Mouse (Mus musculus) liver, embryonic 13.5 days (tissue): ENCODE results near the gene Mymx. TPM values are rescaled to one million over a fixed set of nuclear protein-coding genes. Genes with fewer than 3 reads are reported as not detected.

Source experiments
- ATAC-seq: fragments of 200-750 bp; cut with Nextera tagmentation; 2 replicates; pipeline ENCODE4 v1.8.0; 2017; ENCODE audit warnings: low read depth, mild to moderate bottlenecking, moderate number of reproducible peaks, moderate library complexity
- DNase-seq: peaks from one replicate; pipeline ENCODE4 v3.0.0; 2022
- H3K27ac ChIP-seq: fragments of 300-500 bp; sonication (generic); 2 replicates; pipeline ENCODE4 v1.5.1; 2015; ENCODE audit warnings: moderate library complexity, mild to moderate bottlenecking, inconsistent platforms
- H3K27me3 ChIP-seq: fragments of 300-500 bp; sonication (generic); 2 replicates; pipeline ENCODE4 v1.6.1; 2015; ENCODE audit warnings: mild to moderate bottlenecking, inconsistent platforms
- H3K36me3 ChIP-seq: fragments of 300-500 bp; sonication (generic); 2 replicates; pipeline ENCODE4 v1.6.1; 2015; ENCODE audit warnings: mild to moderate bottlenecking, inconsistent platforms
- H3K4me1 ChIP-seq: fragments of 300-500 bp; sonication (generic); replicated peaks from 2 replicates; pipeline ENCODE4 v1.6.1; 2015; ENCODE audit warnings: inconsistent platforms
- H3K4me2 ChIP-seq: fragments of 300-500 bp; sonication (generic); 2 replicates; pipeline ENCODE4 v1.6.1; 2015; ENCODE audit warnings: inconsistent platforms, mild to moderate bottlenecking, moderate library complexity
- H3K4me3 ChIP-seq: fragments of 300-500 bp; sonication (generic); replicated peaks from 2 replicates; pipeline ENCODE4 v1.5.1; 2015; ENCODE audit warnings: mild to moderate bottlenecking, inconsistent platforms
- H3K9ac ChIP-seq: fragments of 300-500 bp; sonication (generic); 2 replicates; pipeline ENCODE4 v1.6.1; 2015; ENCODE audit warnings: mild to moderate bottlenecking, inconsistent platforms
- H3K9me3 ChIP-seq: fragments of 300-500 bp; sonication (generic); replicated peaks from 2 replicates; pipeline ENCODE4 v1.6.1; 2016; ENCODE audit warnings: inconsistent platforms
- WGBS: fragments of 180-500 bp; shearing (Covaris S2); methylation state at CpG from one replicate; pipeline ENCODE4 v1.1.7; 2015; ENCODE audit not compliant: insufficient replicate concordance; 5-methylcytosine and 5-hydroxymethylcytosine counted together
- polyA plus RNA-seq: library from polyadenylated mRNA; unstranded; fragments of >200 nt; fragmentation: Nextera tagmentation; extraction: Ambion mirVana; gene quantifications from 2 replicates; pipeline ENCODE4 v1.2.1, GENCODE M21; 2015

The Mymx gene
- polyA plus RNA-seq = 0.42 and 0.59 TPM in 2 replicates

- peak within 1 kb of the TSS; percentile 23 for H3K4me3 ChIP-seq
- H3K27me3 ChIP-seq = 0 out of 2 replicates have a peak, but pooled peaks cover 7% of the 10 kb centered on the region
- peaks cover 53% of the 10 kb centered on the region for H3K4me1 ChIP-seq
- peak within 1 kb of the TSS; percentile 56 for H3K4me2 ChIP-seq
- no peaks in the 10 kb centered on the region for H3K36me3 ChIP-seq
- H3K9me3 ChIP-seq = no peaks in the 10 kb centered on the region
- ATAC-seq (no peak; the same call in 1 of the 2 replicates), DNase-seq (no peak)
- WGBS = 62% methylated on average over 6 of the region's 6 CpGs
- H3K9ac ChIP-seq = peak within 1 kb of the TSS; percentile 40
- peak within 1 kb of the TSS; percentile 11; the same call in 1 of the 2 replicates for H3K27ac ChIP-seq
These were observed at the start of gene Mymx for GRCm38 (mm10) chr17:45601877-45602304. Gene Mymx, minus strand, starts transcription at chr17:45602102.

- H3K9me3 ChIP-seq = no peaks in the 10 kb centered on the region
- 0 out of 2 replicates have a peak, but pooled peaks cover under 1% of the 10 kb centered on the region for H3K27me3 ChIP-seq
- H3K27ac ChIP-seq = no peak overlapping the region
- DNase-seq = no peak
- 77% methylated on average over 4 of the region's 4 CpGs for WGBS
- ATAC-seq = no peak
- H3K4me3 ChIP-seq = no peak overlapping the region
- no peak overlapping the region for H3K9ac ChIP-seq
- 0 out of 2 replicates have a peak, but pooled peaks cover 4% of the 10 kb centered on the region for H3K4me1 ChIP-seq
- H3K4me2 ChIP-seq = no peak overlapping the region
- no peaks in the 10 kb centered on the region for H3K36me3 ChIP-seq
These were observed 42.3 kb upstream of the Mymx start for GRCm38 (mm10) chr17:45644185-45644584.

GRCm38 (mm10) chr17:45642701-45643100 lies 40.8 kb upstream of the Mymx start:
- 0 out of 2 replicates have a peak, but pooled peaks cover 7% of the 10 kb centered on the region for H3K27me3 ChIP-seq
- no peak for ATAC-seq
- DNase-seq = peak; percentile 47
- no peak overlapping the region for H3K4me2 ChIP-seq
- 0 out of 2 replicates have a peak, but pooled peaks cover 4% of the 10 kb centered on the region for H3K4me1 ChIP-seq
- 16% methylated on average over 12 of the region's 12 CpGs for WGBS
- H3K9me3 ChIP-seq = no peaks in the 10 kb centered on the region
- no peaks in the 10 kb centered on the region for H3K36me3 ChIP-seq
- H3K9ac ChIP-seq = no peak overlapping the region
- no peak overlapping the region for H3K27ac ChIP-seq
- H3K4me3 ChIP-seq = no peak overlapping the region

DNA sequence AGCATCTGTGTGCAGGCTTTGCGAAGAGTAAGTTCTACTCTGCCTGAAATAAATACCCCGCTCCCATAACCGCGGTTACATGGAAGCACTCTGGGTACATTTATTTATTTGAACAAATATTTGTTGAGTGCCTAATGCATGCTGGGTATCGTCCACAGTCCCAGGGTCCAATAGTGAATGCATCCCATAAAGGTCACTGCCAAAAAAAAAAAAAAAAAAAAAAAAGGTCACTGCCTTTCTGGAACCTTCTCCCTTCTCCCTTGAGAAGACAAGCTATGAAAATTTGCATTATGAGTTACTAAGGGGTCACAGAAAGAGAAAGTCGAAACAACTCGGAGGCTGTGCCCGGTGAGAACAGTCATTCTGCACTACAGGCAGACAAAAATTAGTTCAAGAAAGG lies 40.1 kb upstream of the Mymx start:
- no peak overlapping the region for H3K4me3 ChIP-seq
- H3K9me3 ChIP-seq = no peaks in the 10 kb centered on the region
- H3K36me3 ChIP-seq = no peaks in the 10 kb centered on the region
- DNase-seq (no peak), ATAC-seq (no peak)
- 70% methylated on average over 8 of the region's 8 CpGs for WGBS
- no peak overlapping the region for H3K9ac ChIP-seq
- H3K4me1 ChIP-seq = 0 out of 2 replicates have a peak, but pooled peaks cover 4% of the 10 kb centered on the region
- H3K27me3 ChIP-seq = 0 out of 2 replicates have a peak, but pooled peaks cover 7% of the 10 kb centered on the region
- H3K4me2 ChIP-seq = no peak overlapping the region
- H3K27ac ChIP-seq = no peak overlapping the region

DNA sequence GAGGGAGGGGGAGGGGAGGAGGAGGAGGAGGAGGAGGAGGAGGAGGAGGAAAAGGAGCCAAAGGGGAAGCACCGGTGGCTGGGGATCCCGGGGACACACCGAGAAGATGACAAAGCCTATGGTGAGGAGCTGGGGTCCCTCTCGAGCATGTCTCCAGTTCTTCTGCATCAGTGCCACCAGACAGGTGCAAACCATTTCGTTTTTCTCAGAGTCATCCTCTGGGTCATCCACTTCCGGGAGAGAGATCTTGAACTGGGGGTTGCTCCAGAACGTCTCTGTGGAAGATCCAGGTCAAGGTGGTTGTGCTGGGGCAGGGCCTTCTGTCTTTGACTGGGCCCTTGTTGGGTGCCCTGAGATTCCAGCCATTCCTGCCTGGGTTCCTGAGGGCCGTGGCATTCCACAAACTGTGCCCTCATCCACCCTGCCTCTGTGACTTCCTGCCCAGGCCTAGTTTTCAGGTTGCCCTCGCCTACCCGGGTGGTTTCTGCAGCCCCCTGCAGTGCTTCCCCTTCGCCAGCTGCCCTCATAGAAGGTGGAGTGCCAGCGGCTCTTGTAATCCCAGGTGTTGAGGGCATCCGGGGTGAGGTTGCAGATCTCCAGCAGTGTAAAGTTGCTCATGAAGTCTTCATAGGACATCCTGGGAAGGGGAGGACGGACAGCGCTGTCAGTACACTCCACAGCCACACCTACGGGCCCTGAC lies 36.8 kb upstream of the Mymx start:
- H3K4me3 ChIP-seq = no peak overlapping the region
- 0 out of 2 replicates have a peak, but pooled peaks cover 8% of the 10 kb centered on the region for H3K27me3 ChIP-seq
- H3K9me3 ChIP-seq = no peaks in the 10 kb centered on the region
- no peak overlapping the region for H3K9ac ChIP-seq
- H3K36me3 ChIP-seq = no peaks in the 10 kb centered on the region
- ATAC-seq (no peak), DNase-seq (no peak)
- H3K27ac ChIP-seq = no peak overlapping the region
- no peak overlapping the region for H3K4me2 ChIP-seq
- 0 out of 2 replicates have a peak, but pooled peaks cover 4% of the 10 kb centered on the region for H3K4me1 ChIP-seq
- 59% methylated on average over 16 of the region's 16 CpGs for WGBS

- no peak for DNase-seq
These were observed 32.1 kb upstream of the Mymx start for GRCm38 (mm10) chr17:45634033-45634432.

GRCm38 (mm10) chr17:45631940-45632339 lies 30.0 kb upstream of the Mymx start:
- Histone ChIP-seq H3K9me3 (no peaks in the 10 kb centered on the region), H3K27me3 (peaks cover 28% of the 10 kb centered on the region), H3K4me3 (no peak overlapping the region), H3K27ac (no peak overlapping the region), H3K36me3 (no peaks in the 10 kb centered on the region), H3K4me1 (peaks cover 25% of the 10 kb centered on the region), H3K9ac (no peak overlapping the region), H3K4me2 (no peak overlapping the region)
- DNase-seq (no peak), ATAC-seq (no peak)
- 62% methylated on average over 6 of the region's 6 CpGs for WGBS

More at GRCm38 (mm10) chr17:45634033-45634432, 32.1 kb upstream of the Mymx start:
- whole genome bisulfite sequencing = 62% methylated on average over 5 of the region's 5 CpGs
- Histone ChIP-seq H3K4me3 (no peak overlapping the region), H3K9me3 (no peaks in the 10 kb centered on the region), H3K9ac (no peak overlapping the region), H3K4me1 (peaks cover 19% of the 10 kb centered on the region), H3K27ac (no peak overlapping the region), H3K4me2 (no peak overlapping the region), H3K36me3 (no peaks in the 10 kb centered on the region), H3K27me3 (peaks cover 23% of the 10 kb centered on the region)
- no peak for ATAC-seq

DNA sequence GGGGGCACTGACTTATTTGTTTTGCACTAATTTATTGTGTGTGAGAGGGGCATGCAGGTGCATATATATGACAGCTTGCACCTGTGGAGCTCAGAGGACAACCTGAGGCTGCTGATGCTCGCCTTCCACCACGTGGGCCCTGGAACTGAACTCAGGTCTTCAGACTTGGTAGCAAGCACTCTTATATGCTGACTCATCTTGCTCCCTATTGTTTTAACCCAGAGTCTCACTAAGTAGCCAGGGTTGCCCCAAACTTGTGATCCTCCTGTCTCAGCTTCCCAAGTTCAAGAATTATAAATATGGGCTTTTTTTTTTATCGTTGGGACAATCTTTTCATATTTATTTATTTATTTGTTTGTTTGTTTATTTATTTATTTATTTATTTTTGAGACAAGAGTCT lies 29.1 kb upstream of the Mymx start:
- ATAC-seq (no peak), DNase-seq (no peak)
- H3K9ac ChIP-seq = no peak overlapping the region
- no peak overlapping the region for H3K27ac ChIP-seq
- H3K27me3 ChIP-seq = peaks cover 28% of the 10 kb centered on the region
- H3K4me3 ChIP-seq = no peak overlapping the region
- 41% methylated on average over 3 of the region's 3 CpGs for WGBS
- no peak overlapping the region for H3K4me2 ChIP-seq
- no peaks in the 10 kb centered on the region for H3K36me3 ChIP-seq
- peaks cover 30% of the 10 kb centered on the region for H3K4me1 ChIP-seq
- H3K9me3 ChIP-seq = no peaks in the 10 kb centered on the region

DNA sequence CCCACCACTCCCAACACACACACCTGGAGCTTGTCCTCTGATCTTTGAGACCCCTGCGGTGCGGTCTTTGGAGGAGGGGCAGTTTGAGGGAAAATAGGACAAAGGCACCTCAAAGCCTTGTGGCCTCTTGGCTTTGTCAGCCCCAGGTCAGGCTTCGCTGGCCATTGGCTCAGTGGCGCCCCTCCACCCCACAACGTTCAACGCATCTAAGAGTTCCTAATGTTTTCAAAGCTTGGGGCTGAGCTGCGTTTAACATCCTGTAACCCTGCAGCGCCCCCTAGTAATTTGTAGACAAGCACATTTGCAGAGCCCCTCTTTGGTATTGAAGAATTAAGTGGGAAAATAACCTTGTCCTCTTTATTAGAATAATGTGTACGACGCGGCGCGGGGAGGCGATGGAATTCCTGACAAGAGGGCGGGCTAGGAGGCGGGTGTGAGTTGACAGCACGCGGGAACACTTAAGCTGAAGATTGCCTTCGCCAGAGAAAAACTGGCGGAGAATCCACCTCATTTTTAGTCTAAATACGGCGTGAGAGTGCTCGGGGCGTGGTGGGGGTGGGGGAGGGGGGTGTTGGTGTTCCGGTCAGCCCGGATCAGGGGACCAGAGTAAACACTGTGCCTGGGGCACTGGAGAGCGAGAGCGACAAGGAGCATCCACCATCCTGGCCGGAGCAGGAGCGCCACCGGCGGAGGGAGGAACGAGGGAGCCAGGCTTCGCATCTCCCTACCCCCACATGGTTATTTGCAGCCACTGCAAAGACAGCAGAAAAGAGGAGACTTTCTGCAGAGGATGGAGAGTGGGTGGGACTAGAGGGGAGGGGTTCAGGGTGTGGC lies 28.2 kb upstream of the Mymx start:
- H3K27ac ChIP-seq = no peak overlapping the region
- H3K36me3 ChIP-seq = no peaks in the 10 kb centered on the region
- ATAC-seq (peak; percentile 18; the same call in 1 of the 2 replicates), DNase-seq (peak; percentile 59)
- peak overlapping the region; percentile 50 for H3K4me3 ChIP-seq
- H3K9ac ChIP-seq = peak overlapping the region; percentile 60
- peaks cover 28% of the 10 kb centered on the region for H3K27me3 ChIP-seq
- H3K4me2 ChIP-seq = peak overlapping the region; percentile 72
- no peaks in the 10 kb centered on the region for H3K9me3 ChIP-seq
- H3K4me1 ChIP-seq = peaks cover 30% of the 10 kb centered on the region
- 3% methylated on average over 34 of the region's 34 CpGs for WGBS

DNA sequence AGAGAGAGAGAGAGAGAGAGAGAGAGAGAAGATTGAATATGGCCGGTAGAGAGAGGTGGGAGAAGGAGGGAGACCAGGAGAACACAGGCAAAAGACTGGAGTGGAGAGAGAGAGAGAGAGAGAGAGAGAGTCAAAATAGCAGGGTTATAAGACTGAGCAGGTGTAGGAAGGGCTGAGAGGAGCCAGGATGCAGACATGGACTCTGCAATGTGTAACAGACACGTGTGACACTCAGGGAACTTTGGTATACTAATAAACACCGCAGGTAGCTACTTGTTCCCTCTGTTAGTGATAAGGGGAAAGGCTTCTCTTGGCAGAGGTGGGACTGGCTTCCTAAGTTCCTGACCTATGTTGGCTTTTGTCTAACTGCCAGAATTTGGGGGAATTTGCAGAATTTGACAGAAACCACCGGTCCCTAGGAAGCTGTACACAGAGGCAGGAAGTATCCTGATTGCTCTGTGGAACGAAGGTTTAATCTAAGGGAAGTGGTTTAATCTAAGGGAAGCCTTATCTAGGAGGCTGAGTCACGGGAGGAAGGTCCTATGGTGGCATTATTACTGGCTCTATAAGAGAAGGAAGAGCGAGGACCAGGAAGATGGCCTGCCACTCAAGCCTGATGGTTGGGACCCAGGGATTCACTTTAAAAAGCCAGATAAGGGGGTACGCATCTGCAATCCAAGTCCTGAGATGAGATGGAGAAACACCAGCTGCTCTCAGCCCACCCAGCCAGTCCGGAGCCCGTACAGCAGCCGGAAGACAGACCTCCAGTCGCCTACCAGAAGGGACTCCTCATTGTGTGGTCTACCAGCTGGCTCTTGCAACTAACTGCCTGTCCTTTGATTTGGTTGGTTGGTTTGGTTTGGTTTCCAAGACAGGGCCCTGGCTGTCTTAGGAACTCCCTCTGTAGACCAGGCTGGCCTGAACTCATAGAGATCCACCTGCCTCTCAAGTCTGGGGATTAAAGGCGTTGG lies 27.3 kb upstream of the Mymx start:
- no peak for ATAC-seq

More for the DNA sequence above, 27.3 kb upstream of the Mymx start:
- WGBS = 29% methylated on average over 13 of the region's 13 CpGs
- H3K4me1 ChIP-seq = peaks cover 30% of the 10 kb centered on the region
- peak overlapping the region; percentile 72 for H3K4me2 ChIP-seq
- DNase-seq = no peak
- H3K9ac ChIP-seq = no peak overlapping the region
- no peaks in the 10 kb centered on the region for H3K9me3 ChIP-seq
- no peak overlapping the region for H3K27ac ChIP-seq
- no peaks in the 10 kb centered on the region for H3K36me3 ChIP-seq
- peaks cover 28% of the 10 kb centered on the region for H3K27me3 ChIP-seq
- no peak overlapping the region for H3K4me3 ChIP-seq
